Mouse (Mus musculus) urinary bladder, postnatal 36 days (tissue): ENCODE measurements around the gene Chst3.
"Not testable (repeated sequence)": the region's sequence is repeated elsewhere in the genome, so short reads cannot be mapped to it uniquely, and the experiment has no call there.

Experiments
- DNase-seq, 2 experiments: peaks; one replicate each; pipeline ENCODE4 v3.0.0; 2022; ENCODE audit warnings: low spot score in 2 of 2, mixed read lengths in 1 of 2

Gene Chst3

GRCm38 (mm10) chr10:60197406-60197821 is 21.6 kb downstream of the Chst3 start:
- DNase-seq: no peak

- no peak for DNase-seq
Observed at GRCm38 (mm10) chr10:60196971-60197370, 22.1 kb downstream of the Chst3 start.

- DNase-seq: no peak
Observed at GRCm38 (mm10) chr10:60195087-60195486, 24.0 kb downstream of the Chst3 start.

- DNase-seq: no peak
Observed at GRCm38 (mm10) chr10:60193532-60194423, 25.3 kb downstream of the Chst3 start.

- DNase-seq: peak; percentile 59 to 72
Observed at GRCm38 (mm10) chr10:60191796-60192195, 27.3 kb downstream of the Chst3 start.

- DNase-seq: no peak
Observed at GRCm38 (mm10) chr10:60189534-60190186, 29.4 kb downstream of the Chst3 start.

GRCm38 (mm10) chr10:60186191-60186945 is 32.7 kb downstream of the Chst3 start:
- DNase-seq: no peak

- no peak for DNase-seq
Observed at GRCm38 (mm10) chr10:60185023-60185709, 33.9 kb downstream of the Chst3 start.

GRCm38 (mm10) chr10:60175306-60175705 is 43.8 kb downstream of the Chst3 start:
- not testable (repeated sequence) for DNase-seq

GRCm38 (mm10) chr10:60174506-60174905 is 44.6 kb downstream of the Chst3 start:
- no peak for DNase-seq

GRCm38 (mm10) chr10:60173035-60173434 is 46.0 kb downstream of the Chst3 start:
- DNase-seq: peak in 1 of 2 experiments; percentile 42

- DNase-seq: no peak
Observed at GRCm38 (mm10) chr10:60172306-60172705, 46.8 kb downstream of the Chst3 start.

- no peak for DNase-seq
Observed at GRCm38 (mm10) chr10:60171368-60171767, 47.7 kb downstream of the Chst3 start.

- no peak for DNase-seq
Observed at GRCm38 (mm10) chr10:60170326-60171089, 48.6 kb downstream of the Chst3 start.

GRCm38 (mm10) chr10:60168960-60169359 is 50.1 kb downstream of the Chst3 start:
- DNase-seq: no peak

GRCm38 (mm10) chr10:60168306-60168705 is 50.8 kb downstream of the Chst3 start:
- DNase-seq: no peak

GRCm38 (mm10) chr10:60166068-60166467 is 53.0 kb downstream of the Chst3 start:
- no peak for DNase-seq

- no peak for DNase-seq
Observed at GRCm38 (mm10) chr10:60164869-60165268, 54.2 kb downstream of the Chst3 start.

- no peak for DNase-seq
Observed at GRCm38 (mm10) chr10:60162973-60163255, 56.1 kb downstream of the Chst3 start.

GRCm38 (mm10) chr10:60162184-60162972 is 56.7 kb downstream of the Chst3 start:
- DNase-seq: not testable (repeated sequence)
